Mouse (Mus musculus) R1 (cell line): Measurements from ENCODE around the gene Jph2.

Experiments
- DNase-seq: peaks from one replicate; pipeline ENCODE4 v3.0.0-alpha.2; 2018; ENCODE audit warnings: low read depth, low spot score

Gene Jph2

DNA sequence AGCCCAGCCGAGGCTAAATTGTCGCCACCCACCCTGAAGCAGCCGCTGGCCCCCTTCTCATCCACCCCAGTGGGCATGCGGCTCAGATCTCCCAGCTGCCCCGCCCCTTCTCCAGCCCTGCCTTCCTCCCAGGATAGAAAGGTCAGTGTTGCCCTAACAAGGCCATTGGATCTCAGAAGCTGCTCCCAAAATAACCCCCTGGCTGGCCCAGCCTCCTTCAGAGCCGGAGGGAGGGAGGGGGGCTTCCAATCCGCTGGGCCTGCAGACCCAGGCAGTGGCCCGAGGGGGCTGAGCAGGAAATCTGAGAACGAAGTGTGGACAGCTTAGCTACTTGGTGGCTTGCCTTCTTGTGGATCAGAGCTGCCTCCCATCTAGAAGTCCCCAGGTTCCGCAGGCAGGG lies at the start of gene Jph2:
Gene Jph2, minus strand, starts transcription at position 89 of the 400 bp plus-strand sequence.
- no peak for DNase-seq

- no peak for DNase-seq
Observed at GRCm38 (mm10) chr2:163447375-163447774, 49.6 kb upstream of the Jph2 start.

DNA sequence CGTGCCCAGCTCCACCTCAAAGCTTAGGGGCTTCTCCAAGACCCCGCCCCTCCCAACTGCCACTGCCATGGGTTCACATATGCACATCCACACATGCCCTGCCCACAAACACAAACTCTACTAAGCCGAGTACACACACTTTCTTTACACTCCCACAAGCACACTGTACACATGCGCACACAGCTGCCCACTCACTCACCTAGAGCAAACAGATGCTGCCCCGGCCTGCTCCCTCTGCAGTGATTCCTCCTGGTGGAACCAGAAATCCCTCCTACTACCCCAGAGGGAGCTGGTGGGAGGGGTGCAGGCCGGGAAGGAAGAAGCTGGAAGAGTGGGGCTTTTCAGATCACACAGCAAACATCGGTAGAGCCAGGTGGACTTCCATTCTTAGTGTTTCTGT lies 46.2 kb upstream of the Jph2 start:
- DNase-seq = no peak

- DNase-seq = no peak
Observed at GRCm38 (mm10) chr2:163443543-163443942, 45.8 kb upstream of the Jph2 start.

- no peak for DNase-seq
Observed at GRCm38 (mm10) chr2:163439488-163439887, 41.7 kb upstream of the Jph2 start.

DNA sequence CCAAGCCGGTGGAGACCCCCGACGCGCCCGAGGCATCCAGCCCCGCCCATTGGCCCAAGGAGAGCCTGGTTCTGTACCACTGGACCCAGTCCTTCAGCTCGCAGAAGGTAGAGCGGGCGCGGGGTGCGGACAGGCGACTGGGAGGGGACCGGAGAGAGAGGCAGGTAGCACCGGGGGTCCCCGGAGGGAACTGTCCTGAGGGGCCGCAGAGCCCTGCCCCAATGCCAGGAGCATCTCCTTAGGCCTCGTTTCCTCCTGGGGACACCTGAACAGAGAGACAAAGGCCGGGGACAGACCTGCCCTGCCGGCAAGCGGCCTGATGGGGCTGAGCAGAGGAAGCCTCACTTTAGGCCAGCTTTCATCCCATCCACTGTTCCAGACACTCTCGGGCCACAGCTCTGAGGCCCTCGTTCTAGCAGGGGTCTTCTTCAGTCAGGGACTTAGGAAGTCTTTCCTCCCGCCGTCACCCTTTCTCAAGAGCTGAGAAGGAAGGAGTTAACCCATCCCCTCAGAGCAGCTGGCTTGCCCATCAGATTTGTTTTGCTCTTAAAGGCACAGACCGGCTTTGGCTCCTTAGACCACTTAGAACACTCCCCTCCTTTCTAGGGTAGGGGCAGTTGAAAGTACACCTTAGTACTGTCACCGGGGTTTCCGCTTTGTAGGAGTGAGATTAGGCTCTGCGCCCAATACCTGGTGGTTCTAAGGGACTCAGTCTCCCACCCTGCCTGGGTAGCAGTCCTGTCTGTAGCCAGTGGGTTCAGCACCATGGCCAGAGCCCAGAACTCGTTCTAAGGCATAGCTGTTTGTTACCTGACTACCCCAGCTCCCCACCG lies 41.0 kb upstream of the Jph2 start:
- DNase-seq = peak; percentile 77

- no peak for DNase-seq
Observed at GRCm38 (mm10) chr2:163438246-163438618, 40.4 kb upstream of the Jph2 start, which contains the start of gene Gdap1l1. Gene Gdap1l1 (plus strand): TSS chr2:163438476.

- DNase-seq = no peak
Observed at GRCm38 (mm10) chr2:163437800-163438199, 40.0 kb upstream of the Jph2 start.

DNA sequence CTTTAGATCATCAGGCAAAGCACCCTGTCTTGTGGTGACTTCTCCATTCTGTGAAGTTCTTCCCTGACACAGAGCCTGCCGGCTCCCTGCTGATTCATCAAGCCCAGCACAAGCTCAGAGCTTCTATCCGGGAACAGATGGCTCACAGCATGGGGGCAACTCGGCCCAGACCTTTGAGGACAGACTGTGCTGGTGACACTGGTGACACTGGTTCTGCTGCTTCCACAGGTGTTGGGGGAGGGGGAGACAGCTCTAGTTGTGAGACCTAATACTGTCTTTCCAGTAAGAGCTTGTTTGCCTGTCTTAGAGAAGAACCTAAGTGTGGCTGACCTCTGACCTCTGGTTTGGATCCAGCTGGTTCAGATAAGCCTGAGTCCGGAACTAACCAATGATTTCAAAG lies 36.2 kb upstream of the Jph2 start:
- peak; percentile 70 for DNase-seq

- DNase-seq = peak; percentile 53
Observed at GRCm38 (mm10) chr2:163431289-163431688, 33.5 kb upstream of the Jph2 start.

GRCm38 (mm10) chr2:163428346-163429011 lies 30.7 kb upstream of the Jph2 start:
- peak; percentile 65 for DNase-seq

DNA sequence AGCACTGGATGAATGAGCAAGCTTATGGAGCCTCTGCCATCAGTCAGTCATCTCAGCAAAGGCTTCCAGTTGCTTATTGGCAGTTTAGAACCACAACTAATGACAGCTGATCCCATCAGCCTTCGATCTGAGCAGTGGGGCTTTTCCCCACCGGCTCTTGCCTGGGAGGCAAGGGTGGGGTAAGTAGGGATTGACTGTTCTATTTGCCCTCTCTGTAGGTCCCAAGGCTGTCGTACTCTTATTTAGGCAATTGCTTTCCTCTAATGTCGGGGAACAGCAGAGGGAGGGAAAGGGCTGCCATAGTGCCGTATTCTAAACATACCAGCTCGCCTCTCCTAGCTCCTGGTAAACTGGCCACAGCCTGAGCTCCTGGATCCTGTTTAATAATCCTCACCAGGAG lies 26.8 kb upstream of the Jph2 start, which contains the start of gene Oser1:
Gene Oser1, minus strand, starts transcription at position 101 of the 400 bp plus-strand sequence.
- DNase-seq = no peak

GRCm38 (mm10) chr2:163422895-163423660 lies 25.3 kb upstream of the Jph2 start:
- DNase-seq = no peak

- peak; percentile 26 for DNase-seq
Observed at GRCm38 (mm10) chr2:163420366-163420886, 22.6 kb upstream of the Jph2 start.

DNA sequence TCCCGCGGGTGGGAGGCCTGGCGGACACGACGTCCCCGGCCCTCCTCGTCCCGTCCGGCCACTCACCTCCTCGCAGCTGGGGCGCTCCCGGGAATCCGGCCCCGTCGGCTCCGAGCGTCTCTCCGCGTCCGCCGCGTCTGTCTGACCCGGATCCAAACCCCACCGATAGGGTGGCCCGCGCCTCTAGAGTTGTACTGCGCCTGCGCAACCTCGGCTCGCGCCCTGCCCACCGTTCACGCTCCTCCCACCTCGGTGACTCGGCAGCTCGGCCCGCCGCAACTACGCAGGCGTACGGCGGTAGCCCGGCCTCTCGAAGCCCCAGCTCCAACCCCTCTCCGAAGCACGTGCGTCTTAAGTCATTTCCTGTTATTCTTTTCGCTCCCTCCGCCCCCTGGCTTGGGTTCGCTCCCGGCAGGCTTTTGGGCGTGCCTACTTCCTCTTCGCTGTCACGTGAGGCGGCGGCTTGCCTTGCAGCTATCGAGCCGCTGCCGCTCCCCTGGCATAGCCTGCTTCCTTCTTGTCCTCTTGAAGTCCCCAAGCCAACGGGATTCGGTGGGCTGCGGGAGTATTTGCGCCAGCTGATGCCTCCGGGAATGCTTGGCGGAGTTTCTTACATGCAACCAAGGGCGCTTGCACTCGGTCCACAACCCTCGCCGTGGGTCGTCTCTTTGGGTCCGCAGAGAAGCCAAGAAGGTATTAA lies 21.7 kb upstream of the Jph2 start:
- DNase-seq = peak; percentile 100

DNA sequence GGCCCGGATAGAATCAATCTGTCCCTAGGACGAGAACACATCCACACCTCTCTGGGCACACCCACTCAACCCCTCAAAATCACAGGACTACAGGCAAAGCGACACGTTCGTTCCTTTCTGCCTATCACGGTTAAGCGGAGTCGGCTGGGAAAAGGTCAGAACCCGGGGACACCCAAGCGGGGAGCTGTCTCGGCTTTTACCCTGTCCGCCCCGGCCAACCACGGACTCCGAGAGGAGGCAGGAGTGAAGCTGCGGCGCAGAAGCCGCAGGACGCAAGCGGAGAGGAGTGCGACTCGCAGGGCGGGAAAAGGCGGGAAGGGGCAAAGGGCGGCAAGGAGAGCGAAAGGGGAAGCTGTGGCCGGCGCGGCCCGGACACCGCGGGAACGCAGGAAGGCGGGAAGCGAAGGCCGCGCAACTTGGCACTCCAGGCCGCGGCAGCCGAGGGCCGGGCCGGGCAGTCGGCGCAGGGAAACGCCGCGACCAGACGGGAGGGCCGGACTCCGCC lies 21.1 kb upstream of the Jph2 start:
- peak; percentile 71 for DNase-seq

DNA sequence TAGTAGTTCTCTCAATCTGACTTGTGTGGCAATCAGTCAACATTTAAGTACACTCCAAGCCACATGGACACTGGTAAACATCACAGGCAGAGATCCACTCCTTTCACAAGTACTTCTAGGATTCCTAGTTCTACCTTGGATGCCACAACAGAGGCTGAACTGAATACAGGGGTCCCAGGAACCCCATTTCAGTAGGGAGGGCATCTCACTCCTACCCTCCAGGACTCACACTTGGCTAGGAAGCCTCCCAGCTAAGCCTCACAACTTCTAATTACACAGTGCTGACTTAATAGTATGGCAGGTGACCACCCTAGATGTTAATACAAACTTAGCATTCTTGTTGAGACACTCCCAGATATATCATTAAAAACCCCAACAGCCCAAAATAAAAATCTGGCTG lies 20.0 kb upstream of the Jph2 start:
- no peak for DNase-seq

- no peak for DNase-seq
Observed at GRCm38 (mm10) chr2:163417026-163417425, 19.2 kb upstream of the Jph2 start.

DNA sequence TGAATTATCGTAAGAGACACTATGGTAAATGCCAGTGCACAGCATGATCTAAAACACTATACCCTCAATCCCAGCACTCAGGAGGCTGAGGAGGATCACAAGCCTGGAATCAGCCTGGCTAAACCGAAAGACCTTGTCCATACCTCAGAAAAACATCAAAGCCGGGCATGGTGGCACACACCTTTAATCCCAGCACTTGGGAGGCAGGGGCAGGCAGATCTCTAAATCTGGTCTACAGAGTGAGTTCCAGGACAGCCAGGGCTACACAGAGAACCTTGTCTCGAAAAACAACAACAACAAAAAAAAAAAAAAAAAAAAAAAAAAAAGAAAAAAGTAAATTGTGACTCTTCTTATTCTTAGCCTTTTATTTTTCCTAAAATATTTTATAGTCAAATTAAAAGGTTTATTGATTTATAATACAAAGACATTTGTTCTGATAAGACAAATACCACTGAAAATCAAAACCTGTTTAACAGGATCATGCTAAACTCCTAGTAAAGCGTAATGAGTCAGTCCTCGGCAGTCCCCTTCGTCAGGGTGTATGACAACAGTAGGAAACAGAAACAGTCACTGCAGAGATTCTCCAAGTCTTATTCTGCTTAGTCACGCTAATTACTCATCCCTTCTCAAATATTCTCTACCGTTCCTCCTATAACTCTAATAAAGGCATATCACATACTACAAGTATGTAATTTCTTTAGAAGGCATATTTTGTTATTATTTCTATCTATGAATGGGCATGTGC lies 15.2 kb upstream of the Jph2 start:
- DNase-seq = no peak

DNA sequence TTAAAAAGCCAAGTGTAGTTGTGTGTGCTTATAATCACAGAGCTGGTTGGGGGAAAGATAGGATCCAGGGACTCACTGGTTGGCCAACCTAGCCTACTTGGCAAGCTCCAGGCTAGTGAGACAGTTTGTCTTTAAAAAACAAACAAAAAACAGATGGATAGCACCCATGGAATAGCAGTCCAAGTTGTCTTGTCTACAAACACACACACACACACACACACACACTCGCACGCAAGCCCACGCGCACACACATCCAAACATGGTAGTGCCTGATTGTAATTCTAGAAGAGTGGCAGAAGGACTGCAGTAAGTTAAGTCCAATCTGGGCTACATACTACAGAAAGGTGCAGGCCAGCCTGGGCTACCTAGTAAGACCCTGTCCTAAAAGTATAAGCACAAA lies 14.6 kb upstream of the Jph2 start:
- DNase-seq = no peak
